Mouse (Mus musculus) liver, embryonic 15.5 days (tissue): ENCODE measurements around the gene Ibtk. TPM values are rescaled to one million over a fixed set of nuclear protein-coding genes. Genes with fewer than 3 reads are reported as not detected.

Experiments used
- ATAC-seq: fragments of 200-750 bp; cut with Nextera tagmentation; 2 replicates; pipeline ENCODE4 v1.8.0; 2017; ENCODE audit warnings: moderate number of reproducible peaks, mild to moderate bottlenecking, moderate library complexity; ENCODE audit not compliant: insufficient read depth
- H3K27ac ChIP-seq: fragments of 300-500 bp; sonication (generic); replicated peaks from 2 replicates; pipeline ENCODE4 v1.5.1; 2015; ENCODE audit warnings: mild to moderate bottlenecking, inconsistent platforms
- H3K27me3 ChIP-seq: fragments of 300-500 bp; sonication (generic); 2 replicates; pipeline ENCODE4 v1.6.1; 2015; ENCODE audit warnings: mild to moderate bottlenecking, inconsistent platforms
- H3K36me3 ChIP-seq: fragments of 300-500 bp; sonication (generic); replicated peaks from 2 replicates; pipeline ENCODE4 v1.6.1; 2015; ENCODE audit warnings: moderate library complexity, mild to moderate bottlenecking, inconsistent platforms
- H3K4me1 ChIP-seq: fragments of 300-500 bp; sonication (generic); replicated peaks from 2 replicates; pipeline ENCODE4 v1.6.1; 2015; ENCODE audit warnings: inconsistent platforms
- H3K4me2 ChIP-seq: fragments of 300-500 bp; sonication (generic); 2 replicates; pipeline ENCODE4 v1.6.1; 2015; ENCODE audit warnings: moderate library complexity, mild to moderate bottlenecking, inconsistent platforms
- H3K4me3 ChIP-seq: fragments of 300-500 bp; sonication (generic); replicated peaks from 2 replicates; pipeline ENCODE4 v1.5.1; 2015; ENCODE audit warnings: mild to moderate bottlenecking, inconsistent platforms
- H3K9ac ChIP-seq: fragments of 300-500 bp; sonication (generic); 2 replicates; pipeline ENCODE4 v1.6.1; 2015; ENCODE audit warnings: moderate library complexity, mild to moderate bottlenecking, inconsistent platforms
- H3K9me3 ChIP-seq: fragments of 300-500 bp; sonication (generic); replicated peaks from 2 replicates; pipeline ENCODE4 v1.6.1; 2016; ENCODE audit warnings: inconsistent platforms
- WGBS: fragments of 180-500 bp; shearing (Covaris S2); methylation state at CpG from one replicate; pipeline ENCODE4 v1.1.7; 2015; ENCODE audit warnings: mixed read lengths; ENCODE audit not compliant: insufficient replicate concordance; 5-methylcytosine and 5-hydroxymethylcytosine counted together
- polyA plus RNA-seq: library from polyadenylated mRNA; unstranded; fragments of >200 nt; fragmentation: Nextera tagmentation; extraction: Ambion mirVana; gene quantifications from 2 replicates; pipeline ENCODE4 v1.2.1, GENCODE M21; 2015

The Ibtk gene
- polyA plus RNA-seq, 1 experiment from 2014 or later: 23.9 TPM

GRCm38 (mm10) chr9:85638276-85638675, 110.9 kb downstream of the Ibtk start:
- Histone ChIP-seq H3K9me3 (no peaks in the 10 kb centered on the region), H3K4me3 (no peak overlapping the region), H3K27ac (no peak overlapping the region), H3K4me1 (no peaks in the 10 kb centered on the region), H3K9ac (no peak overlapping the region), H3K36me3 (no peaks in the 10 kb centered on the region), H3K4me2 (no peak overlapping the region), H3K27me3 (no peaks in the 10 kb centered on the region)
- 68% methylated on average over 2 of the region's 2 CpGs for WGBS
- ATAC-seq: no peak

Other genes with a start within 250 kb of the Ibtk start
- 0.21 and 0.30 TPM in 2 replicates for gene Tpbg, start 93.0 kb upstream of the Ibtk start, polyA plus RNA-seq